Comparison of ENCODE assay signal across 25 mouse cellular contexts in the genomic region with DNA sequence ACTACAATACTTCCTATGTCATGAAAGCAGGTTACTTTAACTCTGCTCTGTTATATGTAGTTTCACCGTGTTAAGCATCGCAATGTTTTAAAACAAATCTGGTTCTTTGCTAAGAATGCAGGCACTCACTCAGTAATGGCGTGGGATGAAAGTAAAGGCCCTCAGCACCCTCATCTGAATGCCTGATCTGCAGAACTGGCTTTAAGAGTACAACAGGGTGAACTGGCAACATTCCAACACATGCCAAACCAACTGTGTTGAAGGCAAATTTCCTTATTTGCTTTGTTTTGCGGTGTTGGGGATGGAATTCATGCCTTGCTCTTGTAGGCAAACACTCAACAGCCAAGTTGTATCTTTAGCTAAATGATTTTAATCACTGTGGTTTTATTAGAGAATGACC. TPM values are rescaled to one million over a fixed set of nuclear protein-coding genes. Genes with fewer than 3 reads are reported as not detected.
DNase-seq lines count a peak whose midpoint lies in the region; ATAC-seq and TF ChIP-seq lines count a peak whose summit lies in the region.
"Had no signal": no experiment of that assay in that cellular context is flagged by ENCODE, and none has a peak within 500 bp of the region (broad histone marks: within the 10 kb centered on the region; RNA-seq: fewer than 3 reads in every experiment).

No protein-coding gene starts in this region.

- H3K4me1 ChIP-seq in embryonic facial prominence, embryonic 14.5 days (ENCODE audit: control insufficient read depth, insufficient read depth, low read length), result no peaks in the 10 kb centered on the region
- H3K4me1 ChIP-seq in embryonic facial prominence, embryonic 10.5 days, result no peaks in the 10 kb centered on the region
- peaks cover 7% of the 10 kb centered on the region for H3K4me1 ChIP-seq in lung, adult 2 months (ENCODE audit: control insufficient read depth, insufficient read depth, low read length)
- H3K4me1 ChIP-seq in lung, postnatal 0 days (ENCODE audit: insufficient read depth, low read depth, low read length), result peaks cover 3% of the 10 kb centered on the region; the same call in 1 of the 2 replicates
- no peaks in the 10 kb centered on the region for H3K4me1 ChIP-seq in stomach, postnatal 0 days (replicated peaks; ENCODE audit: control insufficient read depth, insufficient read depth)
- no peaks in the 10 kb centered on the region for H3K4me1 ChIP-seq in forebrain, embryonic 10.5 days
- H3K4me1 ChIP-seq: heart, embryonic 10.5 days; heart, embryonic 15.5 days; hindbrain, embryonic 12.5 days; intestine, embryonic 15.5 days; midbrain, embryonic 10.5 days; neural tube, embryonic 12.5 days had no signal

- H3K27ac ChIP-seq in embryonic facial prominence, embryonic 14.5 days (replicated peaks; ENCODE audit: low read depth, low read length), result no peak overlapping the region
- no peak overlapping the region for H3K27ac ChIP-seq in embryonic facial prominence, embryonic 10.5 days (replicated peaks)
- H3K27ac ChIP-seq in lung, postnatal 0 days (ENCODE audit: low read length), result no peak overlapping the region
- no peak overlapping the region for H3K27ac ChIP-seq in stomach, postnatal 0 days (replicated peaks)
- H3K27ac ChIP-seq in forebrain, embryonic 10.5 days, result no peak overlapping the region
- H3K27ac ChIP-seq: heart, embryonic 10.5 days; heart, embryonic 15.5 days; hindbrain, embryonic 12.5 days; hindbrain, postnatal 0 days; intestine, embryonic 15.5 days; midbrain, embryonic 10.5 days; neural tube, embryonic 12.5 days had no signal

- no peaks in the 10 kb centered on the region for H3K27me3 ChIP-seq in embryonic facial prominence, embryonic 14.5 days (replicated peaks; ENCODE audit: control insufficient read depth, insufficient read depth, low read length)
- H3K27me3 ChIP-seq in embryonic facial prominence, embryonic 10.5 days (replicated peaks; ENCODE audit: low read depth, poor library complexity, severe bottlenecking), result no peaks in the 10 kb centered on the region
- H3K27me3 ChIP-seq in lung, postnatal 0 days (replicated peaks; ENCODE audit: insufficient read depth, low read length), result no peaks in the 10 kb centered on the region
- H3K27me3 ChIP-seq in stomach, postnatal 0 days (ENCODE audit: control insufficient read depth, insufficient read depth, low read length), result no peaks in the 10 kb centered on the region
- no peaks in the 10 kb centered on the region for H3K27me3 ChIP-seq in forebrain, embryonic 10.5 days (ENCODE audit: poor library complexity, severe bottlenecking)
- H3K27me3 ChIP-seq: CH12.LX; heart, embryonic 15.5 days; hindbrain, embryonic 12.5 days; intestine, embryonic 15.5 days; neural tube, embryonic 12.5 days; Patski had no signal

- H3K9ac ChIP-seq in embryonic facial prominence, embryonic 14.5 days (ENCODE audit: low read depth, low read length), result no peak overlapping the region
- no peak overlapping the region for H3K9ac ChIP-seq in lung, postnatal 0 days (replicated peaks; ENCODE audit: low read depth)
- no peak overlapping the region for H3K9ac ChIP-seq in stomach, postnatal 0 days (ENCODE audit: low read length)
- H3K9ac ChIP-seq: heart, embryonic 15.5 days; hindbrain, embryonic 12.5 days; intestine, embryonic 15.5 days; neural tube, embryonic 12.5 days had no signal

- TF ChIP-seq CTCF in lung, adult 2 months (IDR thresholded peaks at IDR 0.05; ENCODE audit: insufficient read depth, low read length), result no peak
- no peak for TF ChIP-seq CTCF in lung, postnatal 0 days (IDR thresholded peaks at IDR 0.05)
- no peak for TF ChIP-seq CTCF in stomach, postnatal 0 days (IDR thresholded peaks at IDR 0.05; ENCODE audit: low read depth)

- no peaks in the 10 kb centered on the region for H3K9me3 ChIP-seq in embryonic facial prominence, embryonic 14.5 days (ENCODE audit: control insufficient read depth, low read length)
- H3K9me3 ChIP-seq in embryonic facial prominence, embryonic 10.5 days, result no peaks in the 10 kb centered on the region
- no peaks in the 10 kb centered on the region for H3K9me3 ChIP-seq in lung, postnatal 0 days (ENCODE audit: low read length)
- no peaks in the 10 kb centered on the region for H3K9me3 ChIP-seq in stomach, postnatal 0 days (ENCODE audit: control insufficient read depth, low read length)
- H3K9me3 ChIP-seq in forebrain, embryonic 10.5 days, result no peaks in the 10 kb centered on the region
- H3K9me3 ChIP-seq: heart, embryonic 10.5 days; heart, embryonic 15.5 days; hindbrain, embryonic 12.5 days; intestine, embryonic 15.5 days; midbrain, embryonic 10.5 days; neural tube, embryonic 12.5 days had no signal

- H3K4me2 ChIP-seq in embryonic facial prominence, embryonic 14.5 days (ENCODE audit: low read depth, low read length), result no peak overlapping the region
- H3K4me2 ChIP-seq in lung, postnatal 0 days (replicated peaks; ENCODE audit: low read depth, low read length), result no peak overlapping the region
- H3K4me2 ChIP-seq in stomach, postnatal 0 days (replicated peaks; ENCODE audit: low read depth), result no peak overlapping the region
- H3K4me2 ChIP-seq: heart, embryonic 15.5 days; hindbrain, embryonic 12.5 days; intestine, embryonic 15.5 days; neural tube, embryonic 12.5 days had no signal

- peaks cover 44% of the 10 kb centered on the region for H3K36me3 ChIP-seq in embryonic facial prominence, embryonic 14.5 days (ENCODE audit: control insufficient read depth, insufficient read depth, low read length)
- H3K36me3 ChIP-seq in embryonic facial prominence, embryonic 10.5 days (replicated peaks), result peaks cover 53% of the 10 kb centered on the region
- no peaks in the 10 kb centered on the region; the same call in 1 of the 2 replicates for H3K36me3 ChIP-seq in lung, postnatal 0 days (ENCODE audit: insufficient read depth, low read length)
- H3K36me3 ChIP-seq in stomach, postnatal 0 days (ENCODE audit: control insufficient read depth, insufficient read depth, low read length), result no peaks in the 10 kb centered on the region; the same call in none of the 2 replicates
- peaks cover 44% of the 10 kb centered on the region for H3K36me3 ChIP-seq in forebrain, embryonic 10.5 days (replicated peaks)

- H3K4me3 ChIP-seq in embryonic facial prominence, embryonic 14.5 days (ENCODE audit: low read depth, low read length), result no peak overlapping the region
- no peak overlapping the region for H3K4me3 ChIP-seq in embryonic facial prominence, embryonic 10.5 days
- H3K4me3 ChIP-seq in lung, adult 2 months (replicated peaks; ENCODE audit: extremely low read depth, low read depth, low read length), result no peak overlapping the region
- no peak overlapping the region for H3K4me3 ChIP-seq in lung, postnatal 0 days (ENCODE audit: low read depth, low read length)
- no peak overlapping the region for H3K4me3 ChIP-seq in stomach, postnatal 0 days (ENCODE audit: low read depth, low read length)
- no peak overlapping the region for H3K4me3 ChIP-seq in forebrain, embryonic 10.5 days
- H3K4me3 ChIP-seq: heart, embryonic 10.5 days; heart, embryonic 15.5 days; hindbrain, embryonic 12.5 days; intestine, embryonic 15.5 days; midbrain, embryonic 10.5 days; myocyte; neural tube, embryonic 12.5 days had no signal

- no peak for TF ChIP-seq POLR2A in lung, adult 2 months (IDR thresholded peaks at IDR 0.05; ENCODE audit: borderline replicate concordance, extremely low read depth, low read depth, low read length)

- WGBS in embryonic facial prominence, embryonic 14.5 days, result 86% methylated on average over 4 of the region's 4 CpGs
- WGBS in embryonic facial prominence, embryonic 10.5 days, result 95% methylated on average over 4 of the region's 4 CpGs
- WGBS in lung, adult 2 months, result 68% methylated on average over 4 of the region's 4 CpGs
- 59% methylated on average over 4 of the region's 4 CpGs for WGBS in lung, postnatal 0 days
- 74% methylated on average over 4 of the region's 4 CpGs for WGBS in stomach, postnatal 0 days
- 95% methylated on average over 4 of the region's 4 CpGs for WGBS in forebrain, embryonic 10.5 days

- no peak for ATAC-seq in embryonic facial prominence, embryonic 14.5 days (ENCODE audit: low read depth)
- ATAC-seq in lung, postnatal 0 days, result peak; percentile 50; the same call in 1 of the 2 replicates
- ATAC-seq in stomach, postnatal 0 days (ENCODE audit: low FRiP score, low TSS enrichment), result no peak
- ATAC-seq: forebrain, embryonic 14.5 days; hindbrain, postnatal 0 days; intestine, embryonic 15.5 days; Patski had no signal

- DNase-seq in embryonic facial prominence, embryonic 14.5 days (ENCODE audit: low spot score), result peak; percentile 34
- DNase-seq in embryonic facial prominence, embryonic 10.5 days (ENCODE audit: low spot score), result no peak
- peak; percentile 43 to 67 for DNase-seq in lung, adult 18-20 months
- no peak for DNase-seq in lung, adult 2 months
- DNase-seq in lung, postnatal 0 days (ENCODE audit: low spot score), result peak; percentile 72
- peak; percentile 38 for DNase-seq in stomach, postnatal 0 days (ENCODE audit: low spot score)
- no peak for DNase-seq in forebrain, embryonic 10.5 days (ENCODE audit: extremely low spot score, low spot score)
- DNase-seq: adrenal gland, postnatal 14 days; cerebellum, adult 18-20 months; gastrocnemius, postnatal 14 days; kidney, adult 8-10 months; kidney, postnatal 10 days; liver; thymus, postnatal 4 days had no signal

- TF ChIP-seq EP300 in lung, postnatal 0 days (IDR thresholded peaks at IDR 0.05), result peak; percentile 62
- no peak for TF ChIP-seq EP300 in stomach, postnatal 0 days (optimal IDR thresholded peaks at IDR 0.05)

RNA-seq across cellular contexts. Expression of a gene that starts 29.1 kb away (rescaled TPM):
- polyA plus RNA-seq in embryonic facial prominence, embryonic 14.5 days (2014; fragmentation: Nextera tagmentation; extraction: Ambion mirVana), result 2.5 and 2.8 TPM in 2 replicates
- 3.4 and 3.6 TPM in 2 replicates for polyA plus RNA-seq in embryonic facial prominence, embryonic 10.5 days (2016; fragmentation: Nextera tagmentation; extraction: Ambion mirVana)
- polyA plus RNA-seq in lung, adult 2 months (2012; rRNA removed), result 5.7 and 7.6 TPM in 2 replicates
- 2.7 and 3.9 TPM in 2 replicates for polyA plus RNA-seq in lung, postnatal 0 days (2015; fragmentation: Nextera tagmentation; extraction: Ambion mirVana)
- 2.8 and 2.9 TPM in 2 replicates for polyA plus RNA-seq in stomach, postnatal 0 days (2015; fragmentation: Nextera tagmentation; extraction: Ambion mirVana)
- polyA plus RNA-seq in forebrain, embryonic 10.5 days (2016; fragmentation: Nextera tagmentation; extraction: Ambion mirVana), result 1.5 and 2.0 TPM in 2 replicates

RNA-seq across cellular contexts. Expression of a gene that starts 46.2 kb away (rescaled TPM):
- 27.6 and 31.5 TPM in 2 replicates for polyA plus RNA-seq in embryonic facial prominence, embryonic 14.5 days (2014; fragmentation: Nextera tagmentation; extraction: Ambion mirVana)
- polyA plus RNA-seq in embryonic facial prominence, embryonic 10.5 days (2016; fragmentation: Nextera tagmentation; extraction: Ambion mirVana), result 51.7 and 54.6 TPM in 2 replicates
- 11.6 and 25.8 TPM in 2 replicates for polyA plus RNA-seq in lung, adult 2 months (2012; rRNA removed)
- 15.0 and 16.2 TPM in 2 replicates for polyA plus RNA-seq in lung, postnatal 0 days (2015; fragmentation: Nextera tagmentation; extraction: Ambion mirVana)
- 14.7 and 16.0 TPM in 2 replicates for polyA plus RNA-seq in stomach, postnatal 0 days (2015; fragmentation: Nextera tagmentation; extraction: Ambion mirVana)
- 51.3 and 54.1 TPM in 2 replicates for polyA plus RNA-seq in forebrain, embryonic 10.5 days (2016; fragmentation: Nextera tagmentation; extraction: Ambion mirVana)

Comparison
In these comparisons a context has a peak if more than half of its experiments do, and no peak if none do; other contexts are left out.
1. DNase-seq: peak in embryonic facial prominence, embryonic 14.5 days (single experiment), lung, adult 18-20 months (2 of 2), lung, postnatal 0 days (single experiment) and stomach, postnatal 0 days (single experiment); none in embryonic facial prominence, embryonic 10.5 days (single experiment), lung, adult 2 months (single experiment) and forebrain, embryonic 10.5 days (single experiment).